Mouse (Mus musculus): ENCODE data around the gene Gm8113. TPM values are rescaled to one million over a fixed set of nuclear protein-coding genes. Genes with fewer than 3 reads are reported as not detected.
A peak's percentile ranks its signal among the peaks of the same experiment; 100 is the strongest.
"Not testable (repeated sequence)": the region's sequence is repeated elsewhere in the genome, so short reads cannot be mapped to it uniquely, and the experiment has no call there.

Gene Gm8113
- total RNA-seq (2021) = 1 to 10 TPM; 1.5 to 3.4 TPM
- polyA plus RNA-seq (2012; rRNA removed) = 0.36 and 0.54 TPM in 2 replicates
- long read RNA-seq = 0 reads

- DNase-seq = peak; percentile 45
Observed at GRCm38 (mm10) chr14:43924688-43925403, at the start of gene Gm8113. TSS of gene Gm8113 (plus strand) at chr14:43925390.

- DNase-seq = not testable (repeated sequence)
Observed at GRCm38 (mm10) chr14:43875417-43875816, 49.8 kb upstream of the Gm8113 start, which contains the start of gene Ear1. TSS of gene Ear1 (minus strand) at chr14:43875517.

DNA sequence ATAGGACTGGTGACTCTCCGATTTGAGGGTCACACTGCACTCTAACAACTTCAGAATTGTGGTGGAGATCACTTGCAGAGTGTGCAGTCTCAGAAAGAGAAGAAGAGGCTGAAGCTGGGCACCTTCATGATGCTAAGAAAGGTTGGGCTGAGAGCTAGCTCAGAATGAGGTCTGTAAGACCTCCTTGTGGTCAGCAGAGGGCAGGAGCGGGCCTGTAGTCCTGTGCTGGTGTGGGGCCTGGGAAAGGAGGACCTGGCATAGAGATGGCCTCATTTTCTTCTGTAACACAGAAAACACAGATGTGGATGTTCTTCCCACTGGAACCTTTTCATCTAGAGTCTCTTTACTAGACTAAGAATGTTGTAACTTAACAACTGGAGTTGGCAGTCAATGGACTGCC, 47.4 kb upstream of the Gm8113 start:
- DNase-seq = not testable (repeated sequence)

GRCm38 (mm10) chr14:43879966-43880545, 45.1 kb upstream of the Gm8113 start:
- not testable (repeated sequence) for DNase-seq

- DNase-seq = not testable (repeated sequence)
Observed at GRCm38 (mm10) chr14:43886235-43886634, 39.0 kb upstream of the Gm8113 start.

DNA sequence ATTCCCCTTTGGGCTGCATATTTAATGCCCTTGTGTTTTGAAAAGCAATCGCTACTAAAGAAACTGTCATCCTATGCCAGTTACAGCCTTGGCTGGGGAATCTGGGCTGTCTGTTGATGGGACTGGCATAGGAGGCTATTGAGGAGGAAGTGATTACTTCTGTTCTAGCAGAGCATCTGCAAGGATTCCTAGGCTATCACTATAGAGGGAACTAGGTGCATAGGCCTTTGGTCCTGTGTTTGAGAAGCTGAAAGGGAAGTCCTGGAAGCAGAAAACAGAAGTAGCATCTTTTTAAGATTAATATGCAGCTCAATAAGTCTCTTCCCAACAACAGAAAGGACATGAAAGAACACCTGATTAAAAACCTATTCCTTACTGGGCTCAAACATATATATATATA, 33.9 kb upstream of the Gm8113 start:
- DNase-seq = not testable (repeated sequence)

DNA sequence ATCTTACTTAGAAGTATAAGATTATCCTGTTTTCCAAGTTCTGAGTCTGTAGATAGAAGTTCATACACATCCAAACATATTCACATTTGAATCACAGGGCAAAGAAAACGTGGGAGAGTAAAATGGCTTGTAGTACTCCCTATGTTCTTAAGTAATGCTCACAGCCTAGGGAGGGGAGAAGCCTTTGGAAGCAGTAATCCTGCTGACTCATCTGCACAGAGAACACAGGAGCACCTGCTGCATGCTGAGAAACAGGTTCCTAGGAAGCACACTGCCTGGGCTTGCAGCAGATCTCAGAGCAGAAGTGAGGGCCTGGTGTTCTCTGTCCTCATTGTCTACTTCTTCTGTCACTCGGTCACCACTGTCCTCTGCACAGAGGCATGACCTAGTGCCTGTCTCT, 29.8 kb upstream of the Gm8113 start:
- not testable (repeated sequence) for DNase-seq

GRCm38 (mm10) chr14:43898577-43898976, 26.6 kb upstream of the Gm8113 start:
- not testable (repeated sequence) for DNase-seq

GRCm38 (mm10) chr14:43918214-43918613, 7.0 kb upstream of the Gm8113 start:
- DNase-seq = peak; percentile 28

- not testable (repeated sequence) for DNase-seq
Observed at GRCm38 (mm10) chr14:43923459-43923858, 1.7 kb upstream of the Gm8113 start, which contains the start of gene Ear10. TSS of gene Ear10 (minus strand) at chr14:43923559.

- DNase-seq = not testable (repeated sequence)
Observed at GRCm38 (mm10) chr14:43925404-43925950, 287 bp downstream of the Gm8113 start.

DNA sequence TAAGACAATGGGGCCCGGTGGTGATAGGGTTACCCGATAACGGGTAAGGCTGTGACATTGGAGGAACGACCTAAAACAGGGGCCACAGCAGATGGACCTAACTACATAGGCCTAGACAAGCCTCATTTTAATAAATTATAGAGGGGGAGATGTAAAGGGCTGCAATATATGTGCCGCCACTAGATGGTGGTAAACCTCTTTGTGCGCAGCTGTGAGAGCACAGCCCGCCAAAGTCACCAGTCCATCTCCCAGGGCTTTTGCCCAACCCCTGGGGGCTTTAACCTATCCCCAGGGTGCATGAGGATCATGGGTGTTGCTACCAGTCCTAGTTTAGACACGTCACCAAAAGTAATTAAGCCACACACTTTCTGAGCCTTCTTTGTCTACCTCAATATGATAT, 7.8 kb downstream of the Gm8113 start:
- peak; percentile 26 for DNase-seq

- not testable (repeated sequence) for DNase-seq
Observed at GRCm38 (mm10) chr14:43933399-43933798, 8.2 kb downstream of the Gm8113 start.

- DNase-seq = not testable (repeated sequence)
Observed at GRCm38 (mm10) chr14:43953382-43953781, 28.2 kb downstream of the Gm8113 start.

GRCm38 (mm10) chr14:43955074-43955473, 29.9 kb downstream of the Gm8113 start:
- DNase-seq = not testable (repeated sequence)

GRCm38 (mm10) chr14:43956769-43957168, 31.6 kb downstream of the Gm8113 start, which contains the start of gene Ang5:
TSS of gene Ang5 (plus strand) at chr14:43957069.
- DNase-seq = not testable (repeated sequence)

Other genes with a start within 250 kb of the Gm8113 start
- gene Gm8165, start 248.2 kb upstream of the Gm8113 start, total RNA-seq (2021) = not detected
- gene Gm8165, start 248.2 kb upstream of the Gm8113 start, polyA plus RNA-seq (2012; rRNA removed) = not detected in 2 replicates
- gene Gm7324, start 227.6 kb upstream of the Gm8113 start, total RNA-seq (2021) = 1 to 10 TPM in 1 of 2 experiments, under 1 TPM in 1; 0.75 to 1.9 TPM
- gene Gm7324, start 227.6 kb upstream of the Gm8113 start, polyA plus RNA-seq (2012; rRNA removed) = not detected in 2 replicates
- gene Gm16506, start 197.9 kb upstream of the Gm8113 start, total RNA-seq (2021) = not detected
- not detected in 2 replicates for gene Gm16506, start 197.9 kb upstream of the Gm8113 start, polyA plus RNA-seq (2012; rRNA removed)
- not detected for gene Gm6526, start 177.5 kb upstream of the Gm8113 start, total RNA-seq (2021)
- gene Gm6526, start 177.5 kb upstream of the Gm8113 start, polyA plus RNA-seq (2012; rRNA removed) = not detected in 2 replicates
- not detected for gene Gm8180, start 140.6 kb upstream of the Gm8113 start, total RNA-seq (2021)
- gene Gm8180, start 140.6 kb upstream of the Gm8113 start, polyA plus RNA-seq (2012; rRNA removed) = not detected in 2 replicates
- under 1 TPM in 1 of 2 experiments, not detected in 1; 0.66 TPM for gene Ear1, start 49.9 kb upstream of the Gm8113 start, total RNA-seq (2021)
- not detected in 2 replicates for gene Ear1, start 49.9 kb upstream of the Gm8113 start, polyA plus RNA-seq (2012; rRNA removed)
- gene Ear10, start 1.8 kb upstream of the Gm8113 start, total RNA-seq (2021) = not detected
- not detected in 2 replicates for gene Ear10, start 1.8 kb upstream of the Gm8113 start, polyA plus RNA-seq (2012; rRNA removed)
- not detected for gene Ang5, start 31.7 kb downstream of the Gm8113 start, total RNA-seq (2021)
- gene Ang5, start 31.7 kb downstream of the Gm8113 start, polyA plus RNA-seq (2012; rRNA removed) = not detected in 2 replicates
- gene Ang6, start 76.9 kb downstream of the Gm8113 start, total RNA-seq (2021) = not detected
- not detected in 2 replicates for gene Ang6, start 76.9 kb downstream of the Gm8113 start, polyA plus RNA-seq (2012; rRNA removed)
- gene Ear2, start 177.3 kb downstream of the Gm8113 start, total RNA-seq (2021) = 1 to 10 TPM; 1.7 to 5.1 TPM
- gene Ear2, start 177.3 kb downstream of the Gm8113 start, polyA plus RNA-seq (2012; rRNA removed) = 7.5 and 8.8 TPM in 2 replicates
- not detected for gene Gm3327, start 198.5 kb downstream of the Gm8113 start, total RNA-seq (2021)
- gene Gm3327, start 198.5 kb downstream of the Gm8113 start, polyA plus RNA-seq (2012; rRNA removed) = not detected in 2 replicates